Mouse (Mus musculus) CD4-positive helper T cell, adult 2 months (primary cell): Measurements from ENCODE around the gene Grin2b.

ENCODE experiments used
- DNase-seq: peaks from one replicate; pipeline ENCODE4 v3.0.0-alpha.2; 2012; ENCODE audit warnings: low read depth, missing footprints, low spot score

The Grin2b gene

DNA sequence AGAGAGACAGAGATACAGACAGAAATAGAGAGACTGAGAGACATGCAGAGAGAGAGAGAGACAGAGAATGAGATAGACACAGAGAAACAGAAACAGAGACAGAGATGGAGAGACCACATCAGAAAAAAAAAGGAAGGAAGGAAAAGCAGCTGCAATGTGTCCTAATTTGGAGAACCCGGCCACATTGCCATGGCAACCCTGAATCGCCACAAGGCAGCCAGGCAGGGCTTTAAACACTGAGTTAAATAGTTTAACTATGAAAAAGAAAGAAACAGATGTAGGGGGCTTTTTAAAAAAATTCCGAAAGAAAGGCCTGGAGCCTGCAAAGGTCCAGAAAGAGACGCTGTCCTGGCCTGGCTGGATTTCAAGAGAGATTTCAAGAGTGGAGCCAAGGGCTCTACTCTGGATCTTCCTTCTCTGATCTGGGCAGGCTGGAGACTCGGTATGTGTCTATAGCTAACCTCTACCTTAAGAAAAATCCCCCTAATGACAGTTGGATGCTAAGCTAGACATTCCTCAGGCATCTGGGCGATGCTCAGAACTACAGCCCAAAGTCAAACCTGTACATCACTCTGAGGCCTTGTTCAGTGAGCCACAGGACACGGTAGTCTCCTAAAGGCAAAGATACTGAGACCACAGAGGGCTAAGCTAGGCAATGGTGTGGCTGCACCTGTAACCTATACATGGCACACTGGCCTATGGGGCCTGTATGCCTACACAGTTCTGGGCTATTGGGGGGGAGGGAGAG, 162.8 kb downstream of the Grin2b start:
- no peak for DNase-seq

DNA sequence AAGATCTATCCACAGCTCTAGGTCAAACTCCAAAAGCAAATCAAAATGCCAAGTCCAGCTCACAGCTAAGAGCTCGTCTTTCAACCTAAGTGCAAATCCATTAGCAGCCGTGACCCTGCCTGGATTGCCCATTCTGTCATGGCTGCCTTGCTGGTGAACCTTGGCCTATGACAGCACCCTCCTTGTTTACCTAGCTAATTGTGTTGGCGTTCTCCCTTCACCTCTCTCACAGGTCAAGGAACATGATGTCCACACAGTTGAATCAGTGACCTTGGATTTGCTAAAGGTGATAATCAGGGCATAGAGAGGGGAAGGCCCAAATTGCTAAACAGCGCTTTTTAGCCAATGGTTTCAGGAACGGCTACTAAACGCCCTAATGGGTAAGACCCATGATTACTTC, 165.2 kb downstream of the Grin2b start:
- DNase-seq: no peak

DNA sequence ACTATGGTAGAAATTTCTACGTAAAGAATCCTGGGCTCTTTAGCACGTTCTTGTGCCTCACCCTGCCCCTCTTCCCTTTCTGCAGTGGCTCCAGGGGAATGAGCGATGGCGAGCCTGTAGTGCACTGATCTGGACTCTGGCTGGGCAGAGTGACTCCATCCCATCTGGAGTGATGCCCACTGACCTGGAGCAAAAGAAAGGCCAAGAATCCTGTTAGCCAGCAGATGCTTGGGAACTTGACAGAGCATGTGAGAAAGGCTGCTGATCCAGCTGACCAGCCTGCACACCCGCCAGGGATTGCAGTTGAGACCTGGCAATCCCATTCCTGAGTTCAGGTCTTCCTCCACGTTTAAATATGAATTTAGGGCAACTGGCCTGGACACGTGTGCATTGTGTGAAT, 178.6 kb downstream of the Grin2b start:
- DNase-seq: no peak

DNA sequence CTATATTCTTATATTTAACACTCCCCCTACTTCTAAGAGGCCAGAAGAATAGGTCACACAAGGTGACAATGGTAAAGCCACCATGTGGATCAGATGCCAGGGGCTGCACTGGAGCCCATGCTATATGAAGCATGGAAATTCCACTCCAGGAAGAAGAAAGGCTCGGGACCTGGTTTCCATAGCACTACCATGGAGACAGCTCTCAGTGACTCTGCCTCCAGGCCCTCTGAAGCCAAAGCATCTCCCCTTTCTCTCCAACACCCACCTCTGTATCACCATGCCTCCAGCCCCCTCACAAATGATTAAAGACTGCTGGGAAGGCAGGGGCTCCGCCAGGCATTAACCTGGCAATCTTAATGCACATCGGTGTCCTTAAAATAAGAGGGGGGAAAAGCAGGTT, 179.4 kb downstream of the Grin2b start:
- no peak for DNase-seq

DNA sequence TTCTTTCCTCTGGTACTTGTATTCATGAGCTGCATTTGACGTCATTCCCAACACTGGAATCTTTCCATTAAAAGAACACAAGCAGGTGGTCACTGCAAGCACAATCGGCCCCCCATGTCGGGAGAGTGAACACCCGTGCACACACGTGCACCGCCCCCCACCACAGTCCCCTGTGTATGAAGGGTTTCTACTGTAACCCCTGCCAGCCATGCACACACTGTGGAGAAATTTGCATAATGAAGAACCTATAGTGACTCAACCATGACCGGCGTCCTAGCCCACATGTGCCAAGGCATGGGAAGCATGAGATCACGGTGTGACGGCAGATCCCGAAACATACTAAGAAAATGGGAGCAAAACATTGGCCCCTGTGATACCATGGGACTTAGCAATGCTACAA, 179.9 kb downstream of the Grin2b start:
- DNase-seq: no peak

DNA sequence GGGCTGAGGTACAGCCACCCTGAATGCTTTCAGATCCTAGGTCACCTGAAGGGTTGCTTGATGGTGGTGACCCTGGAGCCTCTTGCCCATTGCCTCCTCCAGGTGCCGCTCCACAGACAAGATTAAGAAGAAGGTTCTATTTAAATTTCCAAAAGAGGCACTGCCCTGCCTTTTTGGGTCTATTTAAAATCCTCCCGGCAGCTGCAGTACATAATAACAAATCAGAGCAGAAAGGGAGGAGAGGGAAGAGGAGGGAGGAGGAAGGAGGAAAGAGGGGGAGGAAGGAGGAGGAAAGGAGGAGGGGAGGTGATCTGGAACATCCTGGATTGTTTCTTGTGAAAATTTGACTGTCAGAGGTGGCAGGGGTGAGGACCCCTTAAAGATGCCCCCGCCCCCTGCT, 197.2 kb downstream of the Grin2b start:
- DNase-seq: no peak

DNA sequence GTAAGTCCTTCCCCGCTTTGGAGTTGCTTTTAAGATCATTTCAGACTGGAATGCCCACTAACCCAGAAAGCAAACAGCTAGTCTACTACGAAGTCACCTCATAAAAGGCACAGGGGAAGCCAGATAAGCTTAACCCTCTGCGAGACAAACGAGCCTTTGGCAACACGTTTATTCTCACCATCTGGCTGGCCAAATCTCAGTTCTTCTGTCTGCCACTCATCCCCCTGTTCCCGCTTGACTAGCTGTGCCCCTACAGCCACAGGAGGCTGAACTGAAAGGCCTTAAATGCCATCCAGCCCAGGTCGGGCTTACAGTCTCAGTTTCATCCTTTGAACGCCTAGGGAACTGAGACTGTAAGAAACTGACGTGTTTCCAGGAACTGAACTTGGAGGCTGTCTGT, 200.8 kb downstream of the Grin2b start:
- DNase-seq: no peak

DNA sequence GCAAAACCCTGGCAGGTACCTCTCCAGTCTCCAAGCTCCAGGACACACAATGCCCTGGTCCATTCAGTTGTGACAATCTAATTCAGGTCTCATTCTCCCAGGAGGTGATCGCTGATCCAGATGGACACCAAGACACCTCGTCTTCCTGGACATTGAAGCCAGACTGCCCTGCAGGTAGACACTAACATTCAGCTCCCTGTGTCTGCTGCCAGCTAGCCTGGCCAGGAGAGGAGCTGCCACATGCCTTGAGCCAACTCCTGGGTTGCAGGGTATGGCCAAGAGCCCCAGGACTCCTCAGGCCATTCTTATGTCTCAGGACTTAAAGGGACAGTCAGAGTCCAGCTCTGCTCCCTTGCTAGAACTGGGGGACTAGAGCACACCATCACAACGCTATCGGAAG, 201.8 kb downstream of the Grin2b start:
- no peak for DNase-seq

DNA sequence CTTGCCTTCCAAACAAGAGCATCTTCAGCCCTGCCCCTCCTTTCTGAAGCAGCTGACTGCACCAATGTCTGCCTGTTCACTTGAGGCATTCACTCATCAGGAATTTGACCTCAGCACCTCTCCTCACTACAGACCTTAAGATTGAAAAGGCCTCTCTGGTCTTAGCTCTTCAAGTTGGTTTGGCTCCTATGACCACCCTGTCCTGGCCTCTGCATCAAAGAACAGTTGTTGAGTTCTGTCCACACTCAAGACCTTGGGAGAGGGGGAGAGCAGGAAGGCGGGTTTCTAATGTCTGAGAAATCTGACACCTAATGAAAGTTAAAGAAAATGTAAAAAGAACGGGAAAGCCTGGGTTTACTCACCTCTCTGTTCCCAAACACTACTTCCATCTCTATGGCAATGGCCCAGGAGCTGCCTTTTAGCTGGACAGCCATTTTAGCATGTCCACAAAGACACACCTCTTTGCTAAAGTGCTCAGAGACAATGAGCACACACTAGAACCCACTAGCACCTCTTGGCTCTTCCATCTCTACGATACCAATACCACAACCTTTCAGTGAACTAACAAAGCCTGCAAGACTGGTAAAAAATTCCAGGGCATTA, 202.5 kb downstream of the Grin2b start:
- DNase-seq: no peak

DNA sequence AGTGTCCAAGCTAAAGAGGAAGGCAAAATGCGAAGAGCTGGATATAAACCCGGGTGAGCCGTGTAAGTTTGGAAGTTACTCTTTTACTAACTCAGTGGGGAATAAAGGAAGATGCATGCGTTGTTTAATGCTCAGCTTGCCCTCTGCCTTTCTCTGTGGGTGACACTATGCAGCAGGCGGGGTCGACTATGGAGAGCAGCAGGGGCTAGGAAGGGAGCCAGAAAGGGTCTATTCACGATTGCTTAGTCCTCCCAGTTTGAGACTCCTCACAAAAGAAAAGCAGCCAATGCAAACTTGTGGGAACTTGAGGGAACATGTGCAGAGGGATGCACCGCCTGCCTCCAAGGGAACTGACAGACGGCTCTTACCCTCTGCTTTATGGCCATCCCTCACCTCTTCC, 211.5 kb downstream of the Grin2b start:
- no peak for DNase-seq

DNA sequence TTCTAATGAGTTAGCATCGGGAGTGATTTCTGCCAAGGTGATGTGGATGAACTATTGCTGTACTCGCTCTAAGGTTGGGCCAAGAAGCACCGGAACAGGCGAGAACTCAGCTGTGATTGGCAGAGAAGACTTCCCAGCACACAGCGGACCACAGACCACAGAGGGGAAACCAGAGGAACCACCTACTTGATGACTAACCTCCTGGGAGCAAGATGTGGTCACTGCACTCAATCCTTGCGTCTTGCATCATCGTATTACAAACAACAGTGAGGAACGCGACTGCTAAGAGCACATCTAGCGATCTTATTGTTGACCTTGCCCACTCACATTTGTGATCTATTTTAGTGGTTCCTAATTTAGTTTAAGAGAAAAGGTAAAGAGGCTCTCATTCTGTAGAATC, 213.7 kb downstream of the Grin2b start:
- no peak for DNase-seq

DNA sequence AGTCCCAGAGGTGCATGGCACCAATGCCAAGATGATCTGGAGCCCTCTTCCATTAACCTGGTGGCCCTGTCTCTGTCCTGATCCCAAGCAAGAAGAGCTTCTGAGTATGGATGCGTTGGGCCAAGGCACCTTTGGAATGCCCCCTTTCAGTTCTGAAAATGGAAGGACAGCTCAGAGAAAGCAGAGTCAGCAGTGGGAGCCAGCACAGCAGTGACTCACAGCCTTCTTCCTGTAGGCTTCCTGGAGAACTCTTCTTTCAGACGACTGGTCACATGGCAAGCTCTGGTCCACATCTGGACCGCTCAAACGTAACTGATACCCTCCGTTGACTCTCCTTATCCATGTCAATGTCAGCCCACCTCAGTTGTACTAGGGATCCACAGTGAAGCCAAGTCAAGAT, 221.6 kb downstream of the Grin2b start:
- no peak for DNase-seq

DNA sequence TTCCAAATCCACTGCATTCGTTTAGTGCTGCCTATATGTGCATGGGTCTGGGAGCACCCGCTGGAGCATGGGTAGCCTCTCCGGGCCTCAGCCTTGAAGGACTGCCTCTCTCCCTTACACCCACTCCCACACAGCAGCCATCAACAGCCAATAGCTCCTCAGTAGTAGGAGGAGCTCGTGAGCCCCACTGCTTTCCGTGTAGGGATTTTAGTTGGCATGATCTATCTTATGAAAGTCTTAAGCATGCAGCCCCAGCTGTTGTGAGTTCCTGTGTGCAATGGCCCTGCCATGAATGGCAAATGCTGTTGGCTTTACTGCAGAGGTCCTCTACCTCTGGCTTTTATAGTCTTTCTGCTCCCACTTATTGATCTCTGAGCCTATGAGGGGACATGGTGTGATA, 227.8 kb downstream of the Grin2b start:
- no peak for DNase-seq

DNA sequence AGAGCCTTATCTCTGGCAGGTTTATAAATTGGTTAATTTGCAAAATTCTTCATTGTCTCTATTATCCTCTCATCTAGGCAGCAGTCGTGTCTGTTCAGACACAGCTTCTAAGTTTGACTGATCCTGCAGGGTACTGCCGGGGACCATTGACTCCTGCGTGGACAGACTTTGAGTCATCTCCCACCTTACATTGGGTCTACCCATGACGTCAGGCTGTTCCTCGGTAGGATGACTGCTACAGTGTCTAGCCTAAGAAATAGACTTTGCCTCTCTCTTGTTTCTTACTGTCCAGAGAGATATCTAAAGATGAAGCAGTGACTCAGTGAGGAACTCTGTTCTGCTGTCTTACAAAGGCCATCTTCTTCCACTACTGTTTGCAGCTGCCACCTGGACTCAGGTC, 229.0 kb downstream of the Grin2b start:
- no peak for DNase-seq

DNA sequence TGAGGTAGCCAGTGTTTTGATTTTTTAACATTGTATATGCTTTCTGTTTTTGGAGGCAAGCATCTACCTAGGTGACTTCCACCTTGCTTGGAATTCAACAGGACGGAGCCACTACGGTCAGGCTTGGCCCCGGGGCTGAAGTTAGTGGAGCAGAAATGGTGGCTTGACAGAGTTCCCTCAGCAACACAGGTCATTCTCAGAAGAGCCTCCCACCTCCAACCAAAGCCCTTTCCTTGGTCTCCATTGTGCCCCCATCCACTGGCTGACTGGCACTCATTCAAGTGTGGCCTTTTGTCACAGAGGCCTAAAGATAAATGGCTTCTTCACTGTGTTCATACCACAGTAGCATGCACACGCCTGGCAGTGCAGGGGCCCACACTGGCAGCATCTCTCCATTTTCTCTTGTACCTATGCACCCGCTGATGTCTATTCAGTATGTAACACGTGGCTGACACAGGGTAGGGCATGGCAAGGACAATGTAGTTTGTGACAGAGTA, 230.1 kb downstream of the Grin2b start:
- no peak for DNase-seq

DNA sequence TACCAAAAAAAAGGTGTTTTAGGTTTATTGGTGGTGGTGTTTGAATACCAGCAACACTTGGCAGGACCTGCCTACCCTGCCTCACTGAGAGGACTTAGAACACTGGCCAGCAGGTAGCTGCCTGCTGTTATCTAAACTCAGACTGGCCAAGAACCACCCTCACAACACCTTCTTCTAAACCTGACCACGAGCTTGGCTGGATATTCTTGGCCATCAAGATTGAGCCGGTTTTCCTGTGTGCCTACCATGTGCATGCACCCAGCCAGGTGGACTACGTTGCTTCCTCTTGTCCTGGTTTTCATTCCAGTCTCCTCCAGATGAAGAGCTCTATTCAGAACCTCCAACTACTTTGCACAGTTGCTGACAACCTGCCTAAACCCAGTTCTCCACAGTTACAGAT, 240.4 kb downstream of the Grin2b start:
- DNase-seq: no peak

DNA sequence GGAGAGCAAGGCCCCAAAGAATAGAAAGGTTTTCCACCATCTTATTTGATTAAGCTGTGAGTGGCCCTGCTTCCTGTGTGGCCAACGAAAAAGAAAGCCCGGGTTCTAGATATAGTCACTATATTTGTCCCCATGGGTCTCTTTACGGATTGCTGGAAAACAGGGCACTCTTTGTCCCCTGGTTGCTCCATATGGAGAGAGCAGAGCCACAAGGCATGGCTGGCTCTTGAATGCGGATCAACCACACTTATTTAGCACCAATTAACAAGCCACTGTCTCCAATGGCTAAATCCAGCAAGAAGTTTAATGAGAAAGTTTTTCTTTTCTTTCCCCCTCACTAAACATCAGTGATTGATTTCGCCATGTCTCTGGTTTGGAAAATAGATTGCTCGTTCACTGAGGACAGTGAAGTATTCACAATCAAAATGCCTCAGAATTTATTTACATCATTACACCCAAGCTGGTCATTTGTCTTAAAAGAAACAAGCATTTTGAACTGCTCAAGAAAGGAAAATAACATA, 240.9 kb downstream of the Grin2b start:
- DNase-seq: no peak

DNA sequence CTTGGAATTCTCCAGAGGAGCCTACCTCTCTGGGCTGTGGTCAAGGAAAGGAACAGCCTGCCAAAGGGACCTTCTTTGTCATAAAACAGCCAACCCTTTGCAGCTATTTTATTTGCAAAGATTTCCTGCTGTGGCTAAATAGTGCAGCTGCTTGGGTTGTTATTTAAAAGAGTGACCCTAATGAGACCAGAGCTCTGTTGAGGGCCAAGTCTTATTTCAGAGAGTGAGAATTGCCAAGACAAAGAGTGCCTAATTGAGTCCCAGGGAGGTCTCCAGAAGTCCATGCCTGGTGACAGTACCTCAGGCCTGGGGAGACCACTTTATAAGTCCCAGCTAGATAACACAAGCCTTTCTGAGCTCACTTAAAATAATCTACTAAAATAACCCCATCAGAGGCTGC, 255.6 kb downstream of the Grin2b start:
- no peak for DNase-seq

DNA sequence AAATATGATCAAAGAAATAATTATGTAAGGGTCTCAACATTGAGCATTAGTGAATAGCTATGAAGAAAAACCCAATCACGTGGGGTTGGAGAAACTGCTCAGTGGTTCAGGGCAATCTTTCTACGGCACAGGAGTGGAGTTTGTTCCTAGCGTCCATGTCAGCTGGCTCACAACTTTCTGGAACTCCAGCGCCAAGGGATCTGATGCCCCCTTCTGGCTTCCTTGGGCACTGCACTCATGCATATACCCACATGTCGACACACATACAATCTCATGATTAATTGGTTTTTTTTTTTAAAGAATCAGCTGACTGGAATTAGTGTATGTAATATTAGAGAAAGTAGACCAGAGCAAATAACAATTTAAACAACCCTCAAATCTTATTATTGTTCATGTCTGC, 258.7 kb downstream of the Grin2b start:
- no peak for DNase-seq

DNA sequence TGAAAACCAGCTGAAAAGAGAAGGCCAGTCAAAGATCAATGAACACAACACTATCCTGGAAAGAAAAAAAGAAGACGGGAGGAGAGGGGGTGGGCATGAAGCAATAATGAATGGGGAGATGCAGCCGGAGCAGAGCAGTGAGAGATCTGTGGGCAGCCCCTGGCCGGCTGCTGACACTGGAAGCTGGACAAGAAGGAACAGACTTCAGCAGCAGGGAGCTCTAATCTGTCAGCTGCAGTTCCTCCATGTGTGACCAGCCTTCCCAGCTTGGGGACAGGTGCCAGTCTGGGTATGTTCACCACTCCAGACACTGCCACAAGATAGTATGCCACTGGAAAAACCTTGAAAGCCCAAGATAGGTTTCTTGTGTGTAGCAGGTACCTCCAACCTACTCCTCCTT, 261.2 kb downstream of the Grin2b start:
- DNase-seq: no peak

DNA sequence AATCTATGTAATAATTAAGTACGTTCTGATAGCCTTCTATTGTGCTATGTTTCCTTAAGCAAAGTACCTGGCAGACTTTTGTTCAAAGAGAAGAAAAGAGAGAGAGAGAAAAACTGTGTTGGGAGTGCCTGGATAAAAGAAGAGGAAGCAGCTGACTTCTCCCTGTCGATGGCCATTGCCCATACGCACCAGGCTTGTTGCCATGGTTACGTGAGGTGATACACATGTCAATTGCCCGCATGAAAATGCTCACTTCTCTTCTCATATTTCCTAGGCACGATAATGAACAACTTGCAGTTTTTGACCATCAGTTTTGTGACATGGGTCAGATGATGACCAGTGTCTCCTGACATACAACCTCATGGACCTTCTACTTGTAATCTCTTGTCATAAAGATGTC, 262.2 kb downstream of the Grin2b start:
- DNase-seq: no peak

DNA sequence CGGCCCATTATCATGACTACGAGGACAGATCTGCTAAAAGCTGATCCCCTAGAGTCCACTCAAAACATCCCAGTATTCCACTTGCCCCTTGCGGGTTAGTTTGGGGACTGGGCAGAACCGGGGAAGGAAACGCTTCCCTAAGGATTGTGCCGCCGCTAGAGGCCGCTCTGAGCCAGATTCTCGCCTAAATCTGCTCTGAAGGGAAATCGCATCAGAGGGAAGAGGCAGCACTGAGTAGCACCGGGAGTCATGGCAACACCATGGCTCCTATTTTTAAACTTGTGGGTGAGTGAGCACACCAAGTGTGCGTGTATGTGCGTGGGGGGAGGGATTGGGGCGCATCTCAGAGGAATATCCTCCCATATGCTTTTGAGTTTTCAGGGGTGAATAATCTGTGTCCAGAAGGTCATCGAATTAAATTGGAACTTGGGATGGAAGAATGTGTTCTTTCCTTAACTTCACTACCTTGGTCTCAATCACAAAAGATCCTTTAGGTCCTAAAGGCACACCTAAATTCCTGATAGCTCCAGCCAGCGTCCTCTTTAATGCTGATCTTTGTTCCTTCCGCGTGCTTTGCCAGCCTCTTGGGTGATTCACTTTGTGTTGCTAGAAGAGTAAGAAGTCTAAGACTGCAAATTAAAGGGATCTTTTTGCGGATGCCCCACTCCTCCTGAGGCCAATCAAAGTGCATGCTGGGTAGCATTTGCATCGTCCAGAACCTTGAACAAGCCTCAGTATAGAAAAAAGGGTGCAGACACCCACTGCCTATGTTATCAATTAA, 265.6 kb downstream of the Grin2b start:
- DNase-seq: peak; percentile 19

DNA sequence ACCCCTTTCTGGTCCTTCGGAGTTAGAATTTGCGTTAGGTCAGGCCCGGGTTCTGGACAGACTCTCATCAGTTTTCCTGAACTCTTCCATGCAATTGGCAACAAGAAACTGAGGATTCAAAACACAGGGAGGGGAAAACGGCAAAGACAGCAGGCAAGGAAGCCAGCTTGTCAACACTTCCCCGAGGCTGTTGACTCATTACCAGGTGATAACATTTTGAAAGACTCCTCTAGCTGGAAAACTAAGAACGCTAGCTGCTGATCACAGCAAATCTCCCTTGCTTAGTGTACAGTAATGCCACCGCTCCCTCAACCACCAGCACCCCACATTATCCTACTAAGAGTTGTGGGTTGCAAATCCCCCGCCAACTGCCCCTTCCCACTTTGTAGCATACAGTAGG, 266.2 kb downstream of the Grin2b start:
- no peak for DNase-seq
